Mouse (Mus musculus) hindbrain, embryonic 16.5 days (tissue): ENCODE data around the gene Stn1. TPM values are rescaled to one million over a fixed set of nuclear protein-coding genes. Genes with fewer than 3 reads are reported as not detected.

ENCODE experiments used
- ATAC-seq: fragments of 200-750 bp; cut with Nextera tagmentation; 2 replicates; pipeline ENCODE4 v1.8.0; 2017; ENCODE audit warnings: moderate TSS enrichment, moderate library complexity
- H3K27ac ChIP-seq: fragments of 300-500 bp; sonication (generic); 2 replicates; pipeline ENCODE4 v1.5.1; 2014; ENCODE audit warnings: low read depth, mild to moderate bottlenecking, control low read depth, low read length, moderate library complexity
- H3K27me3 ChIP-seq: fragments of 300-500 bp; sonication (generic); replicated peaks from 2 replicates; pipeline ENCODE4 v1.6.1; 2014; ENCODE audit warnings: low read length; ENCODE audit not compliant: control insufficient read depth, insufficient read depth
- H3K36me3 ChIP-seq: fragments of 300-500 bp; sonication (generic); 2 replicates; pipeline ENCODE4 v1.6.1; 2014; ENCODE audit warnings: mild to moderate bottlenecking, low read length, moderate library complexity, mixed read lengths; ENCODE audit not compliant: control insufficient read depth, insufficient read depth
- H3K4me1 ChIP-seq: fragments of 300-500 bp; sonication (generic); 2 replicates; pipeline ENCODE4 v1.6.1; 2014; ENCODE audit warnings: low read depth, low read length; ENCODE audit not compliant: control insufficient read depth, insufficient read depth
- H3K4me2 ChIP-seq: fragments of 300-500 bp; sonication (generic); 2 replicates; pipeline ENCODE4 v1.6.1; 2014; ENCODE audit warnings: mild to moderate bottlenecking, low read length, control low read depth, moderate library complexity
- H3K4me3 ChIP-seq: fragments of 300-500 bp; sonication (generic); 2 replicates; pipeline ENCODE4 v1.5.1; 2014; ENCODE audit warnings: mild to moderate bottlenecking, low read length, control low read depth, moderate library complexity
- H3K9ac ChIP-seq: fragments of 300-500 bp; sonication (generic); 2 replicates; pipeline ENCODE4 v1.6.1; 2014; ENCODE audit warnings: low read depth, mild to moderate bottlenecking, control low read depth, low read length, moderate library complexity
- H3K9me3 ChIP-seq: fragments of 300-500 bp; sonication (generic); 2 replicates; pipeline ENCODE4 v1.6.1; 2014; ENCODE audit warnings: mild to moderate bottlenecking, low read length, moderate library complexity; ENCODE audit not compliant: control insufficient read depth
- WGBS: fragments of 180-500 bp; shearing (Covaris S2); extraction: QIAGEN DNeasy Blood & Tissue Kit; methylation state at CpG from one replicate; pipeline ENCODE4 v1.1.7; 2014; 5-methylcytosine and 5-hydroxymethylcytosine counted together
- polyA plus RNA-seq: library from polyadenylated mRNA; unstranded; fragments of >200 nt; fragmentation: Nextera tagmentation; extraction: Ambion mirVana; gene quantifications from 2 replicates; pipeline ENCODE4 v1.2.1, GENCODE M21; 2015

Gene Stn1
- polyA plus RNA-seq, 1 experiment from 2014 or later = 28.2 TPM

GRCm38 (mm10) chr19:47507128-47508121 lies 29.9 kb downstream of the Stn1 start:
- H3K4me2 ChIP-seq = no peak overlapping the region; the same call in 1 of the 2 replicates
- H3K27ac ChIP-seq = peak overlapping the region; percentile 19; the same call in 1 of the 2 replicates
- 0 out of 2 replicates have a peak, but pooled peaks have one; percentile 12 for ATAC-seq
- H3K4me3 ChIP-seq = no peak overlapping the region
- H3K36me3 ChIP-seq = no peaks in the 10 kb centered on the region
- H3K4me1 ChIP-seq = peaks cover 12% of the 10 kb centered on the region
- peak overlapping the region; percentile 32 for H3K9ac ChIP-seq
- WGBS = 52% methylated on average over 27 of the region's 27 CpGs
- H3K9me3 ChIP-seq = no peaks in the 10 kb centered on the region
- no peaks in the 10 kb centered on the region for H3K27me3 ChIP-seq

GRCm38 (mm10) chr19:47503625-47504024 lies 33.7 kb downstream of the Stn1 start:
- H3K36me3 ChIP-seq = no peaks in the 10 kb centered on the region
- 69% methylated on average over 4 of the region's 4 CpGs for WGBS
- H3K9ac ChIP-seq = no peak overlapping the region
- H3K4me2 ChIP-seq = no peak overlapping the region
- H3K27ac ChIP-seq = no peak overlapping the region
- no peaks in the 10 kb centered on the region for H3K9me3 ChIP-seq
- H3K4me3 ChIP-seq = no peak overlapping the region
- no peaks in the 10 kb centered on the region for H3K27me3 ChIP-seq
- peak; percentile 19; the same call in 1 of the 2 replicates for ATAC-seq
- peaks cover 5% of the 10 kb centered on the region for H3K4me1 ChIP-seq

GRCm38 (mm10) chr19:47502563-47502962 lies 34.7 kb downstream of the Stn1 start:
- no peak overlapping the region for H3K9ac ChIP-seq
- WGBS = 73% methylated on average over 8 of the region's 8 CpGs
- no peak overlapping the region for H3K27ac ChIP-seq
- no peak overlapping the region for H3K4me3 ChIP-seq
- no peak for ATAC-seq
- no peaks in the 10 kb centered on the region for H3K27me3 ChIP-seq
- H3K4me2 ChIP-seq = no peak overlapping the region
- H3K4me1 ChIP-seq = peaks cover 4% of the 10 kb centered on the region
- H3K9me3 ChIP-seq = no peaks in the 10 kb centered on the region
- H3K36me3 ChIP-seq = no peaks in the 10 kb centered on the region

GRCm38 (mm10) chr19:47500389-47501011 lies 36.8 kb downstream of the Stn1 start:
- H3K9ac ChIP-seq = no peak overlapping the region
- 67% methylated on average over 11 of the region's 11 CpGs for WGBS
- no peaks in the 10 kb centered on the region for H3K36me3 ChIP-seq
- no peak overlapping the region for H3K27ac ChIP-seq
- no peaks in the 10 kb centered on the region; the same call in 1 of the 2 replicates for H3K4me1 ChIP-seq
- H3K4me3 ChIP-seq = no peak overlapping the region
- no peaks in the 10 kb centered on the region for H3K27me3 ChIP-seq
- no peak for ATAC-seq
- no peaks in the 10 kb centered on the region for H3K9me3 ChIP-seq
- no peak overlapping the region for H3K4me2 ChIP-seq

GRCm38 (mm10) chr19:47499841-47500240 lies 37.5 kb downstream of the Stn1 start:
- H3K4me3 ChIP-seq = no peak overlapping the region
- WGBS = 87% methylated on average over 5 of the region's 5 CpGs
- H3K27me3 ChIP-seq = no peaks in the 10 kb centered on the region
- H3K27ac ChIP-seq = no peak overlapping the region
- no peak for ATAC-seq
- H3K9me3 ChIP-seq = no peaks in the 10 kb centered on the region
- no peak overlapping the region for H3K9ac ChIP-seq
- no peaks in the 10 kb centered on the region; the same call in 1 of the 2 replicates for H3K4me1 ChIP-seq
- no peak overlapping the region for H3K4me2 ChIP-seq
- no peaks in the 10 kb centered on the region for H3K36me3 ChIP-seq

GRCm38 (mm10) chr19:47498942-47499341 lies 38.4 kb downstream of the Stn1 start:
- Histone ChIP-seq H3K27me3 (no peaks in the 10 kb centered on the region), H3K9me3 (no peaks in the 10 kb centered on the region), H3K4me1 (peaks cover 2% of the 10 kb centered on the region; the same call in 1 of the 2 replicates), H3K4me3 (no peak overlapping the region), H3K36me3 (no peaks in the 10 kb centered on the region), H3K27ac (no peak overlapping the region), H3K9ac (no peak overlapping the region), H3K4me2 (no peak overlapping the region)
- WGBS = 81% methylated on average over 4 of the region's 4 CpGs
- no peak for ATAC-seq

GRCm38 (mm10) chr19:47497736-47498135 lies 39.6 kb downstream of the Stn1 start:
- Histone ChIP-seq H3K4me3 (no peak overlapping the region), H3K27me3 (no peaks in the 10 kb centered on the region), H3K27ac (no peak overlapping the region), H3K9ac (no peak overlapping the region), H3K4me1 (peaks cover 14% of the 10 kb centered on the region), H3K4me2 (no peak overlapping the region), H3K9me3 (no peaks in the 10 kb centered on the region), H3K36me3 (no peaks in the 10 kb centered on the region)
- no peak for ATAC-seq
- 90% methylated on average over 6 of the region's 6 CpGs for WGBS

GRCm38 (mm10) chr19:47497313-47497712 lies 40.0 kb downstream of the Stn1 start:
- H3K9ac ChIP-seq = no peak overlapping the region
- no peaks in the 10 kb centered on the region for H3K9me3 ChIP-seq
- H3K27ac ChIP-seq = no peak overlapping the region
- H3K4me2 ChIP-seq = no peak overlapping the region
- 69% methylated on average over 9 of the region's 9 CpGs for WGBS
- no peak overlapping the region for H3K4me3 ChIP-seq
- H3K36me3 ChIP-seq = no peaks in the 10 kb centered on the region
- ATAC-seq = no peak
- no peaks in the 10 kb centered on the region for H3K27me3 ChIP-seq
- H3K4me1 ChIP-seq = peaks cover 16% of the 10 kb centered on the region
